Mouse (Mus musculus) cerebellum, adult 11-12 months (tissue): ENCODE results near the gene Sash1.

Experiments used
- DNase-seq: peaks from one replicate; pipeline ENCODE4 v3.0.0; 2022

The Sash1 gene

DNA sequence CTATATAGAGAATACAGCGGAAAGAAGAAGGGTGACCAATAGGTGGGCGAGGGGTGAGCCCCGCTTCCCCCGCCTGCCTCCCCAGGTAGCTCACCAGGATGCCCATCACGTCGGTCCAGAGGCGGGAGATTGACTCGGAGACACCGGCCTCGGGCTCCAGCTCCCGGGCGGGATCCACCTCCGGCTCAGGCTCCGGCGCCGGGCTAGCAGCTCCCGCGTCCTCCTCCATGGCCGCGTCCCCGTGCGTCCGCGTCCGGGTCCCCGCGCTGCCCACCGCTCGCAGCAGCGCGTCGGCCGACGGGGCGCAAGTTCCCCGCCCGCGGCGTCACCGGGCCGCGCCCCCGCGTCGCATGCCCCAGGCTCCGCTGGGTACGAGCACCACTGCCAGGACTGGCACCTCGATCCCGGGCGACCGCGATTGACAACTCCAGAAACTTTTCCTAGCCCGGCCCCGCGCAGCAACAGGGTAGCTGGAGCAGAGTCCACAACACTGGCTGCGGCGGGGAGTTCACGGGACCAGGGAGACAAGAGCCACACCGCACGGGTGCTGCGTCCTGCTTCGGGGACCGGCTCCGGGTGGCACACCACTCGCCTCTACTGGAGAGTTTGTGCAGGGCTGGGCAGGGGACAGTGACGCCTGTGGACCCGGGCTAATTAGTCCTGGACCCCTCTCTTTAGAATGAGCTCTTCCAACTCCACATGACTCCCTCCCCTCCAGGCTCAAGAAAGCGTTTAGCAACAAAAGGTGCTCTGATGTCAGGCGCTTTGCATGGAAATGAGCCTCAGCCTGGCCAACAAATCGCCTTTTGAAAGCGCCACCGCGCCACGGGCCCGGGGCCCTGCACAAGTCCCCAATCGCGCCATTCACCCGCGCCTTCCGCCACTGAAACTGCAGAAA, at the start of gene Sash1:
Sash1 (minus strand) TSS at position 441 of the 898 bp plus-strand sequence.
- DNase-seq = peak; percentile 27

DNA sequence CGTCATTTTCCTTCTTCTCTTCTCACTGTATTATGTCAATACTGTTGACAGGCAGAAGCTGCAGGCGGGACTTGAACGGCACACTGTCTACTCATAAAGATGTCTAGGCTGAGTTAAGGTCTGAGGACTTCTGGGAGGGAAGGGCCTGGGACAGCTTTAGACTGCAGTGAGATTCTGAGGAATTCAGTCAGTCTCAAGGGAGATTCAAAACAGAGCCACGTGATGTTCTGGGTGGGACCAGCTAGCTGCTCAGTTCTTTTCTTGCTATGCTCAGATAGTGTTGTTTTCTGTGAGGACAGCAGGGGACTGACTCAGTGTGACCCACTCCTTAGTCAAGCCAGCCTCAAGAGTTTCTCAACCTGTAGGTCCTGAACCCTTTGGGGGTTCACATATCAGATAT, 49.7 kb upstream of the Sash1 start:
- DNase-seq = no peak

DNA sequence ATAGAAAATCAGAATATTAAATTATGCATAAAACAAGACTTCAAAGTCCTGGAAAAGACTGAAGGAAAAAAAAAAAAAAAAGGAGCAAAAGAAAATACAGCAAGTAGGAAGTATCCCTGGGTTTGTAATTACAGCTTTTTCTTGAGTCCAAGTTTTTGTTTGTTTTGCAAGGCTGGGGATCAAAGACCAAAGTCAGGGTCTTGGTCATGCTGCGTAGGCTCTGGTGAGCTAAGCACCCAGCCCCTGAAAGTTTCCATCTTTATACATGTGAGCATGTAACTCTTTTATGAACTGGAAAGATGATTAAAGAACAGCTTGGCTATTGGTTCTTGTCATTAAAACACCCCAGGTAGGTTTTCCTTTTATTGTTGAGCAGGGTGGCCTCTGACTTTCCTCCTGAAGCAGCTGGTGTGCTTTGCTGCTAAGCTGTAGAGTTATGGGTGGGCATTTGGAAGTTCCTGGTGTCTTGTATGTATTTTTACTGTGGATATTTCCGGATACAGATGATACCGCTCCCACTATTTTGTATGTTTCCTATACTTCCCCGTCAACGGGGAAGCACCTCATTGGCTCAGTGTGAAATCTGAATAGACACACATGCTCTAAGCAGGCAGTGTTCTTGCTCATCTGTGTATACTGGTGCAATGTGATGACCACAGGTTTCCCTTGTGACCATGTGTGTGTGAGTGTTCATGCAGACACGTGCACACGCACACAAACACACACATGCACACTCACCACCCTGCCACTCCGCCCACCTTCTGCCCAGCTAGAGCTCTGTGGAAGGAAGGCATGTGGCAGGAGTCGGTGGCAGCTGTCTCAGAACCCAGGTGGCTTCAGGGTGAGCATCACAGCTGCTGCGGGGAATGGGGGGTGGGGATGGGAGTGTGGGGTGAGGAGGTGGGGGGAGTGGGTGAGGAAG, 47.8 kb upstream of the Sash1 start:
- no peak for DNase-seq

DNA sequence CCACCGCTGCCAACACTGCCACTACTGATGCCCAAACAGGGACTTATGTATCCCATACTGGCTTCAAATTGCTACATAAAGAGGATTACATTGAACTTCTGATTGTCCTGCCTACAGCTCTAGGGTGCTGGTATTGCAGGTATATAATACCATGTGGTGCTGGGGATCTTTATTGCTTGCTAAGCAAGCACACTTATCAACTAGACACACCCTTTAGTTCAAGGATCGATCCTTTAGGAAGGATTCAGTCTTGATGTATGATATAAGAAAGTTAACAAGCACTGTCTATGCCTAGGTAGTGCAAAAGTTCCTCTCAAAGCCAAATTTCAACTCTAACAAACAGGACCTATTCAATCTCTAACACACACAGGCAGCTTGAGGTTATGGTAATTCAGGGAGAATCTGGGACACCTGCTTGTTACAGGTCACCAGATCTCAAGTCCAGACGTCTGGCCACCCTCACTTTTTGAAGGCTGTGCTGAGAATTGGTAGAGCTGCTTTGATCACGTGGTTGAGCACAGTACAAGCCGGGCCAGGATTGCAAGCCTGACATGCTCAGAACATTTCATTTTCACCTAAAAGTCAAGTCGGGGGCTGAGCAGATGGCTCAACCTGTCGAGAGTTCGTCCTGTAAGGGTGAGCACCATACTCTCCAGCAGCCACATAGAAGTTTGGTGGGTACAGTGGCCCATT, 45.8 kb upstream of the Sash1 start:
- DNase-seq = no peak

DNA sequence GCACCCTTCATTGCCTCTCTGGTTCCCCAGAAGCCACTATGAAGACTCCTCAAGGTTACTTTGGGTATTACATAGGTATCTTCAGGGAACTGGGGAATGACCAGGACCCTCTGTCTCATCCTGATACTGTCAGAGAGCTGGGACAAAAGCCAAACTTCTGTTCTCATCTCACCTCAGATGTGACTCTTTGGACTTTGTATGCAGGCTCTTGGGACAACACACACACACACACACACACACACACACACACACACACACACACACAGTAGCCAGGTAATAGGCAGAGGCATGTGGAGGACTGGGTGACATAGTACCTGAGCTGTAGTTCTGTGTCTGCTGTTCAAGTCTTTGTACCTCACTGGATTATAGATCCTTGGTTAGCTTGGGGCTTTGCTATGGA, 44.8 kb upstream of the Sash1 start:
- no peak for DNase-seq

DNA sequence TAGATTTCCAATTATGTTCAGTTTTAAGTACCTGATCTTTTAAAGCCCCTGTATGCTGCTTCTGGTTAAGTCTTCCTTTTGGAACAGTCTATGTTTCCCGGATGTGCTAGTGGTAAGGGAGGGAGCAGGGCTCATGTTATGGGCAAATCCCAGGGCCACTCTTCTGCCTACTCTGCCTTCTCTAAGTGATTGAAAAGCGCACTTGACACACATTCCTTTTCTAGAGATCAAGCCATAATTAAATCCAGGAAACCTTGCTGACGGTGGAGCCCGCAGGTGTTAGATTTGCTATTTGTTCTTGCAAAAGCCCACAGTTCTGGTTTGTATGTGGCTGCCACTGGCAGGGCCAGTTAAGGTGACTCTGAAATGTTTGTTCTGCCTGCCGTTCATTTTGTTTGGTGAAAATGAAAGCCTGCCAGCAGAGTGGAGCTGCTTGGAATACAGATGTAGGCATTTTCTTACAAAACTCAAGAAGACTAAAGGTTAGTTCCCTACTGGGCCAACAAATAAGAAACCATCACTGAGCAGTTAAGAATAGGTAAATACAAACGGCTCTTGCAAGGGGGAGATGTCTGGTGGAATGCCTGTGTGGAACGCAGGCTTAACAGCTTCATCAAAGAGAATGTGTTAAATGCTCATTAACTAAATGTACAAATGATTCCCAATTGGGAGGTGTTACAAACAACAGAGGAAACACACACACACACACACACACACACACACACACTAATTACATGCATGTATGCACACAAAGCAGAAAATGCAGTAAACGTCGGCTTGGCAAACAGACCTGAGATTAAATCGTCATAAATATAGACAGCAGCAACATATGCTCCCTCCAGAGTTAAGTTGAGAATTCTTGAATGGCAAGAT, 43.1 kb upstream of the Sash1 start:
- no peak for DNase-seq

DNA sequence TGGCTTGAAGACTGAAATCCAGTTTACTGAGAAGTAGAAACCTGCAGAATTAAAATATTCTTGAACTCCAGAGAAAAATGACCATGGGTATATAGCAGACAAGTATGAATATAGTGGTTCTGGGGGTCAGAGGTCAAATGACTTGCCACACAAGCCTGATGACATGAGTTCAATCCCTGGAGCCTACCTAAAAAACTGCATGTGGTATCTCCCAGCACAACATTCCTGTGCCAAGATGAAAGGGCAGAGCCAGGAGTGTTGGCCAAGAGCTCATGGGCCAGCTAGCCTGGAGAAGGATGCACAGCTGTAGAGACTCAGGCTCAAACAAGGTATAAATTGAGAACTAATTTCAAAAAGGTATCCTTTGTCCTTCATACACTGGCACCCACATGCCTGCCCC, 42.4 kb upstream of the Sash1 start:
- DNase-seq = no peak

DNA sequence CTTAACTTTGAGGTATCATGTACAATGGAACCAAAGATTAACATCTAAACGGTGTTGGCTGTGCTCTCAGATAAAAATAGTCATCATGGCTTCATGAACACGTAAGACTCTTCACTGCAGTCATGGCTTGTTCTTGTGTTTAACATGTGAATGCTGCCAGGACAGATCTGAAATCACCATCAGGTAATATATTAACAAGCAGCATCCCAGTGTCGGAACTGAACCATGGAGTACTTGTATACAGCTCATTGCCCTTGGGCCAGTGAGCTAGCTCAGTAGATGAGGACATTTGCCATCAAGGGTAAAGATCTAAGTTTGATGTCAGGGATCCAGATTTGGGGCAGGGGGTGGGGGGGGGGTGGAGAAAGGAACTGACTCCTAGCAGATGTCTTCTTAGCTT, 41.0 kb upstream of the Sash1 start:
- DNase-seq = no peak

DNA sequence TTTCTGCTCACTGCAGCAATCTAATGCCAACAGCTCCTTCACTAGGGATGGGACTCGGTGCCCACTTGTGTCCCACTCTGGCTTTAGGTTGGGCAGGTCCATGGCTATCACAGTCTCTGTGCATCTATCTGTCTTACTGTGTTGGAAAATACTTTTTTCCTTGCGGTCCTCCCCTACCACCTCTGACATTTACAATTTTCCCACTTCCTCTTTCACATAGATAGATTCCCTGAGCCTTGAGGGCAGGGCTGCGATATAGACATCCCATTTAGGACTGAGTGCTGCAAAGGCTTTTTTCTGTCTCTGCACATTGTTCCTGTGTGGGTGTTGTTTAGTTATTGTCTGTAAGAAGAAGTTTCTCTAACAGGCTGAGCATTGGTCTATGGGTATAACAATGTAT, 40.4 kb upstream of the Sash1 start:
- no peak for DNase-seq

DNA sequence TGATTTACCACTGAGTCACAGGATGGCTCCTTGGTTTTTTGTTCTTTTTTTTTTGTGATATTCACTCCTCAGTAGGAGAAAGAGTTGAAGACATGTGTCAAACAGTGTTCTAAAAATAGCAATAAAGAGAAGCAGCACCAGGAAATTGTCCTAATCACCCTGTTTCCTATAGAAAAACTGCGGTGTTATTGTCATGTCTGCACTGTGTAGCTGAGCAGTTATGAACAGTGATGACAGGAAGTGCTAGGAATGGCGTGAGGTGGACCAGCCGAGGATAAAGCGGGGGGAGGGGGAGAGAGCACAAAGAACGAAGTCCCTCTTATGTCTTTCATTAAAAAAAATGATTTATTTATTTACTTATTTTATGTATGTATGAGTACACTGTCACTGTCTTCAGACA, 39.4 kb upstream of the Sash1 start:
- DNase-seq = no peak

DNA sequence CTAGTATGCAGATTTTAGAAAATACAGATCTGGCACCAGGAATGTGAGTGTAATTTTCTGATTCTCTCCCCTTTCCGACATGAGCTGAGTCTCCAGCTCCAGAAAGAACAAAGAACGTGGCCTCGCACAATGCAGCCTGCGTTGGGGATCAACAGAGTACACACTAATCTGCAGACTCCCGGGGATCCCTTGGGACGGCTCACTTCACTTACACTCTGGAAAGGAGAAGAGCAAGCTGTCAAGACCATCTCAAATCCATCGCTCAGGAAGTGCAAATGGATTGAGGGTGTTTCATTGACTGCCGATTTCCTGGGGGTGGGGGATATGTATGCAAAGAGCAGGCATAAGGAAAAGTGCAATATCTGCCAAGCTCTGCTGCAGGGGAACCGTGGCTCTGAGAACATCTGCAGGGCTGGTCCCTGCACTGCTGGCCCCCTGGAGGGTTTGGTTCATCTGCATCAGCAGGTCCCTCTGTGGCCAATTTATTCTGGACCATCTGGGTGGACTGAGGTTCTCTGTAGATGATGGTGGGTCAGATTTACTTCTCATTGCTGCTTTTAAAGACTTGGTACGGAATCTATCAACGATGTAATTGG, 35.3 kb upstream of the Sash1 start:
- no peak for DNase-seq

DNA sequence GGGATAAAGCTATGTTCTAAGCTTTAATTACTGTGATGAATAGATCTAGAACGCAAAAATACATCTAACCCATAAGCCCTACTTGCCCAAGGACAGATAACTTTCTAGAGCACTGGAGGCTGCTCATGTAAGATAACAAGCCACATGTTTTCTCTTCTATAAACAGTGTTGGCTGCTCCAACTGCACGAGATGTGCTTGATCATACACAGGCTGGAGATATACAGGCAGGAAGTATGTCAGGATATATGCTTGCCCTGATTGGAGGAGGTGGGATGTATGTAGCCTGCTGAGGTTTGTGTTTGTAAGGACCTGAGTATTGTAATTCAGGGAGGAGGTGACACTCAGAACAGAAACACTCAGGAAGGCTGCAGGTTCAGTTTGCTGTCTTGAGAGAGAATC, 31.9 kb upstream of the Sash1 start:
- no peak for DNase-seq

DNA sequence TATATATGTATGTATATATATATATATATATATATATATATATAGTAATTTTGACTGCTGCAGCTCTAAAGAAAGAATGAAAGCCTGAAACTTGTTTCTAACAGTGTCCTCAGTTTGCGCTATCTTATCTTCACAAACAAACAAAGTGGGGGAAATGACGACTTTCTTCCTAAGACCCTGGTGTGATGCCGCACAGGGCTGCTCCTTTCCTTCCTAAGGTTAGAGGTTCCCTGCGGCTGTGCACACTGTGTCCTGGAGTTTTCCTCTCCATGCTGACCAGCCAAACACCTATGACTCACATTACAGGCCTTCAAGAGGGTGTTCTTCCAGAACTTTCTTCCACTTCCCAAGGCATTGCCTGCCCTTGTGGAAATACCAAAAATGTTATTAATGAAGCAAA, 31.5 kb upstream of the Sash1 start:
- DNase-seq = no peak

DNA sequence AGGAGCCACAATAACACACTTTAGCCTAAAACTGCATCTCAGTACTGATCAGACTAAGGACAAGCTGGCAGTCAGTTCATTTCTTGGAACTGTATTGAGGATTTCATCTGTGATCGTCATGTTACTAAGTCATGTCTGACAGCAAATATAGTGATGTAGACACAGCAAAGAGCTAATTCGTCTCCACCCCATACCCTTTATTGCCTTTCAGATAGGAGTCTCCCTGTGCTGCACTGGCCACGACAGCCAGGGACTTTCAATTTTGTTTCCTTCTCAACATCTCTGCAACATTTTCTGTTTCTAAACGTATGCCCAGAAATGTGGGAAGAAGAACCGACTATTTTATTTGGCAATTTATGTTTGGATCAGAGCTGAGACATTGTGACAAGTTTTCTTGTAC, 29.9 kb upstream of the Sash1 start:
- no peak for DNase-seq

DNA sequence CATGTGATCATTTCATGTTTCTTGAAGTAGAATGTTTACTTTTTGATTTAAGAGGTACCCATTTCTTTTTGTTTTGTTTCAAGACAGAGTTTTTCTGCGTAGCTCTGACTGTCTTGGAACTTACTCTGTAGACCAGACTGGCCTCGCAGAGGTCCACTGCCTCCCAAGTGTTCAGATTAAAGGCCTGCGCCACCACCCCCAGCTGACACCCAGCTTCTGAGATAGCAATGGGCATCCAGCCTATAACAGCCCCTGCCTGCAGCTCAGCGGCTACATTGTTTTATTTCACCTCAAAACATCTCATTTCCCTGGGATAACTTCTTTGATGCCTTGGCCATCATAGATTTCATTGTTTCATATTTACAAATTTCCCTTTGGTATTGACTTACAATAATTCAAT, 28.0 kb upstream of the Sash1 start:
- no peak for DNase-seq

DNA sequence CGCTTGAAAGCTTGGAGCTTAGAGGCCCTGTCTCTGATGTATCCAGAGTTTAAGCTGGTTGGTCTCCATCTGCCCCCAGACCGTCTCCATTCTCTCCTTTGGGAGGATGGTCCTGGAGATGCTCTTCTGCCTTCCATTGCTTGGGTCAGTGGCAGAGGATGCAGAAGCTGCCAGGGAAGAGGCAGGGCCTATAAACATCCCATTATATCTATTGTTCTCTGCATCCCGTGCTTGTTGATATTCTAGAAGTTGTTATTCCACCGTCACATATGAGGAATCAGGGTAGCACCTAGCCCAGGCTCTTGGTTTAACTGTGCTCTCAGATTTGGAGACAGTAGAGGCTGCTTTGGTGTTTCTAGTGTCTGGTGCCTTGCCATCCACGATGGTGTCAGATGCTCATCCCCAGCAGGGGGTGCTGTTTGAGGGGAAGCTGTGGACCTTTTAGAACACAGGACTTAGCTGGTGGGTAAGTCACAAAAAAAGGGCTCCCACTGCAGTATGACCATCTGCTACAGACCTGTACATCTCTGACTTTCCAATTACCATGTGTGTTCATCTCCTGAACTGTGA, 26.9 kb upstream of the Sash1 start:
- DNase-seq = no peak

DNA sequence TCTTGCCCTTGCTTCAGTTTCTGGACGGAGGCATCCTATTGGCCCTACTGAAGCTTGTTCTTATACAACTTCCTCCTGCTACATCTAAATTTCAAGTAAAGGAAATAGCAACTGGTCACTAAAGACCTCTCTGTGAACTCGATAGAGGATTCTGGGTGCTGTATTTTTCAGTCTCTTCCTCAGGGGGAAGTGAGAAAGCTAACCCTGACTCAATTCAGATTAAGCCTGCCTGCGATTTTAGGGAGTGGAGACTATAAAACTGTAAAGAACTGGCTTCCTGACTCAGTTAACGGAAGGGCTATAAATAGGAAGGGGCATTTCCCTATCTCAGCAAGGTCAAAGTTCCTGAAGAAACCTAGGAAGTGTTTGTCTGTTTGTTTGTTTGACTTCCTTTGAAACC, 26.3 kb upstream of the Sash1 start:
- no peak for DNase-seq

DNA sequence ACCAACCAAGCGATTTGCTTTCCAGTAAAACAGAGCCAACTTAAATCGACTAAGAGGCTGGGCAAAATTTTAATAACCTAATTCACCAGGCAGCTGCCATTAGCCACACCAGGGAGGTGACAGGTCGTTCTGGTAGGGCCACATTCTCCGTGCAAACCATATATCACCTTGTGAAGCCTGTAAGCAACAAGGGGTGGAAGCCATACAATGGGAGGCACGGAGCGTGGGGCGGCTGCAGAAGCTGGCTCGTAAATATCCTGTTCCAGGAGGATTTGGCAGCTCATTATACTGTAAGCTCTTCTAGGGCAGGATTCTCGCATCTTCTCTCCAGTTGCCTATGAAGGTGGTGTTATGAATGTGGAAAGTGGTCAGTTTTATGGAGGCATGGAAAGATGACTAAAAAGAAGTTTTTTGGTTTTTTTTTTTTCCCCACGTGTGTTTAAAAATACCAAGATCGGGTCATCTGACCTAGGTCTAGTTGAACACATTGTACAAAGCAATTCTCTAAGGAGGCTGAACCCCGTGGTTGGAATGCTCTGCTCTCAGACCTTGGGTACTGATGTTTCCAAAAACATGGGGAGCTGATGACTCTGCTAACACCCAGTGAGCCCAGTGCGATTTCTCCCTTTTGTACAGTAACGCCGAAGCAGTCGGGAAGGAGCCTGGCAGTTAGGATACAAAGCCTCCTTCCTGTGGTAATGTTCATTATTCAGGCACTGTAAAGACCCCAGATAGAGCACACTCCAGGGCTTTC, 24.5 kb upstream of the Sash1 start:
- no peak for DNase-seq

DNA sequence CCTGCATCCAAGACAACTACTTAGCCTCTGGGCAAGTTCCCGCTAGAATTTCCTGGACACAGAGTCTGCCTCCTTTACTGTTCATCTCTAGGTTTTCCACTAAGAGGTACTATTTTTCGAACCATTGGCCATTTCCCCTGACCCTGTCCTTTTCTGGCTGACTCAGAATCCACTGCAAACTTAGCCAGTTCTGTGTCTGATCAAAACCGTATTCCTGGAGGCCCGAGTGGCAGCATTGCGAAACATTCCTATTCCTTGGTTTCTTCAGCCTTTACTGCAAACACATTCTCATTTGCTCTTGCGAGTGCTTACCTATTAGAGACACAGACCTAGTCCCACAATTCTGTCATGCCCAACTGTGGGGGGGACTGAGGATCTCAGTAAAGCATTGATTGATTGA, 17.2 kb upstream of the Sash1 start:
- DNase-seq = no peak

DNA sequence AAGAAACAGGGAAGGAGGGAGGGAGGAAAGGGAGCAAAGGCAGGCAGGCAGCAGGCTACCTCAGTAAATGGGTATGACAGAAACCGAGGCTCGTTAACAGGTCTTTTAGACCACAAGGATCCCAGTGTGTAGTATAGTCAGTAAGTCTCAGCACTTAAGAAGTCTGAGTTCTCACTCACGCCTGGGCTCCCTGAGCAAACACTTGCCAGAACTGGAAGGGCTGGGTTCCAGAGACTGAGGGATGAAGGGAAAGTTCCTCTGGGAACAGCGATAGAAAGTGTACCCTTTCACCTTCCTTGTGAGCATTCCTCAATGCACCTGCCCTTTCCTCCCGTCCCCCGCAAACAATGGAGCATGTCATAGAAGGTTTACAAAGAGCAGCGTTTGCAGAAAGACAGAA, 16.5 kb upstream of the Sash1 start:
- DNase-seq = no peak
